Mouse (Mus musculus): ENCODE measurements at regions not wholly inside any gene's neighbourhood (a gene's known extent, or its start where the extent isn't known, plus 50 kb on each side); places are given as distances from the start of the nearest gene placed in this dataset.

- ATAC-seq (ENCODE audit: insufficient read depth) (no peak), DNase-seq (ENCODE audit: low read depth in 3 of 3, low spot score in 3 of 3) (no peak)
- no peak overlapping the region for H3K4me3 ChIP-seq (ENCODE audit: insufficient read depth in 1 of 2, low read depth in 2 of 2, low read length in 2 of 2)
- no peaks in the 10 kb centered on the region for H3K9me3 ChIP-seq (ENCODE audit: control insufficient read depth, low read length)
- no peak overlapping the region for H3K9ac ChIP-seq (replicated peaks)
- no peak overlapping the region for H3K4me2 ChIP-seq (ENCODE audit: low read depth)
- 65% methylated on average over 9 of the region's 9 CpGs for WGBS (ENCODE audit: insufficient replicate concordance)
- H3K27ac ChIP-seq, result no peak overlapping the region
- H3K27me3 ChIP-seq (ENCODE audit: control insufficient read depth, insufficient read depth, low read length), result no peaks in the 10 kb centered on the region
- H3K36me3 ChIP-seq (replicated peaks; ENCODE audit: control insufficient read depth, insufficient read depth, low read depth), result no peaks in the 10 kb centered on the region
- TF ChIP-seq CTCF (IDR thresholded peaks at IDR 0.05; ENCODE audit: low read depth), result no peak
- no peak for TF ChIP-seq EP300 (IDR thresholded peaks at IDR 0.05; ENCODE audit: low read depth)
- no peaks in the 10 kb centered on the region for H3K4me1 ChIP-seq (replicated peaks; ENCODE audit: control insufficient read depth in 2 of 2, insufficient read depth in 2 of 2, low read length in 1 of 2)
Measured at GRCm38 (mm10) chr16:97282943-97283342, 73.6 kb upstream of the Bace2 start.

GRCm38 (mm10) chr16:97285886-97286447 lies 70.6 kb upstream of the Bace2 start:
- no peak for TF ChIP-seq CTCF (IDR thresholded peaks at IDR 0.05; ENCODE audit: low read depth)
- no peak for TF ChIP-seq EP300 (IDR thresholded peaks at IDR 0.05; ENCODE audit: low read depth)
- H3K9me3 ChIP-seq (ENCODE audit: control insufficient read depth, low read length), result no peaks in the 10 kb centered on the region
- no peak overlapping the region for H3K27ac ChIP-seq
- ATAC-seq (ENCODE audit: insufficient read depth) (no peak), DNase-seq (ENCODE audit: low read depth in 3 of 3, low spot score in 3 of 3) (no peak)
- H3K4me1 ChIP-seq (replicated peaks; ENCODE audit: control insufficient read depth in 2 of 2, insufficient read depth in 2 of 2, low read length in 1 of 2), result no peaks in the 10 kb centered on the region; a peak in 1 of 4 replicates
- WGBS (ENCODE audit: insufficient replicate concordance), result 56% methylated on average over 8 of the region's 8 CpGs
- no peaks in the 10 kb centered on the region for H3K36me3 ChIP-seq (replicated peaks; ENCODE audit: control insufficient read depth, insufficient read depth, low read depth)
- no peaks in the 10 kb centered on the region for H3K27me3 ChIP-seq (ENCODE audit: control insufficient read depth, insufficient read depth, low read length)
- H3K9ac ChIP-seq (replicated peaks), result no peak overlapping the region
- no peak overlapping the region for H3K4me2 ChIP-seq (ENCODE audit: low read depth)
- H3K4me3 ChIP-seq (ENCODE audit: insufficient read depth in 1 of 2, low read depth in 2 of 2, low read length in 2 of 2), result no peak overlapping the region

- Histone ChIP-seq H3K4me3 (ENCODE audit: insufficient read depth in 1 of 2, low read depth in 2 of 2, low read length in 2 of 2) (no peak overlapping the region), H3K27me3 (ENCODE audit: control insufficient read depth, insufficient read depth, low read length) (no peaks in the 10 kb centered on the region), H3K9me3 (ENCODE audit: control insufficient read depth, low read length) (no peaks in the 10 kb centered on the region), H3K36me3 (replicated peaks; ENCODE audit: control insufficient read depth, insufficient read depth, low read depth) (no peaks in the 10 kb centered on the region), H3K27ac (no peak overlapping the region), H3K4me1 (replicated peaks; ENCODE audit: control insufficient read depth in 2 of 2, insufficient read depth in 2 of 2, low read length in 1 of 2) (no peaks in the 10 kb centered on the region; a peak in 1 of 4 replicates), H3K4me2 (ENCODE audit: low read depth) (no peak overlapping the region), H3K9ac (replicated peaks) (no peak overlapping the region)
- no peak for ATAC-seq (ENCODE audit: insufficient read depth)
- DNase-seq (ENCODE audit: low read depth in 3 of 3, low spot score in 3 of 3), result no peak
- no peak for TF ChIP-seq CTCF (IDR thresholded peaks at IDR 0.05; ENCODE audit: low read depth)
- no peak for TF ChIP-seq EP300 (IDR thresholded peaks at IDR 0.05; ENCODE audit: low read depth)
- 46% methylated on average over 3 of the region's 3 CpGs for WGBS (ENCODE audit: insufficient replicate concordance)
Measured at GRCm38 (mm10) chr16:97286717-97287116, 69.8 kb upstream of the Bace2 start.

DNA sequence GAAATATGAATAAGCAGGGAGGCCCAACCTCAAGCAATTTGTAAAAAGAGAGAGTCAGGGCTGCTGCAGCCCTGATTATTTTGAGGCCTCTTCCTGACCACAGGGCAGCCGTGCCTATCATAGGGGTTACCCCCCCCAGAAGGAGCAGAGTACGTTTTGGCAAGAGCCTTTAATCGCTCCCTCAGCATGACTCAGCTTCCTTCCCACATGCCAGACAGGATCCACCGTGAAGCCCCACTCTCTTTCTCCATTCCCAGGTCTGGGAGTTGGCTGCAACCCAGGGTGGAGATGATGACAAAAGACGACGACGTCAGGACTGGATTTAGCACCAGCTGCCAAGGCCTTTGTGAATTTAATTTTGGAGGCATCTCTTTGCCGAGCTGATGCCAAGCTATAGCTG lies 67.9 kb upstream of the Bace2 start:
- DNase-seq (ENCODE audit: low read depth in 3 of 3, low spot score in 3 of 3) (no peak), ATAC-seq (ENCODE audit: insufficient read depth) (peak; percentile 23; the same call in 1 of the 2 replicates)
- Histone ChIP-seq H3K4me2 (ENCODE audit: low read depth) (no peak overlapping the region), H3K27ac (no peak overlapping the region), H3K4me3 (ENCODE audit: insufficient read depth in 1 of 2, low read depth in 2 of 2, low read length in 2 of 2) (no peak overlapping the region), H3K4me1 (replicated peaks; ENCODE audit: control insufficient read depth in 2 of 2, insufficient read depth in 2 of 2, low read length in 1 of 2) (peaks cover 0 to 2% of the 10 kb centered on the region in 2 experiments; a peak in 1 of 4 replicates), H3K36me3 (replicated peaks; ENCODE audit: control insufficient read depth, insufficient read depth, low read depth) (no peaks in the 10 kb centered on the region), H3K9ac (replicated peaks) (no peak overlapping the region), H3K9me3 (ENCODE audit: control insufficient read depth, low read length) (no peaks in the 10 kb centered on the region), H3K27me3 (ENCODE audit: control insufficient read depth, insufficient read depth, low read length) (no peaks in the 10 kb centered on the region)
- TF ChIP-seq CTCF (IDR thresholded peaks at IDR 0.05; ENCODE audit: low read depth) (no peak), EP300 (IDR thresholded peaks at IDR 0.05; ENCODE audit: low read depth) (no peak)
- WGBS (ENCODE audit: insufficient replicate concordance), result 12% methylated on average over 8 of the region's 8 CpGs

- ATAC-seq (ENCODE audit: insufficient read depth) (no peak), DNase-seq (ENCODE audit: low read depth in 3 of 3, low spot score in 3 of 3) (no peak)
- H3K27ac ChIP-seq, result no peak overlapping the region
- peaks cover 0 to 2% of the 10 kb centered on the region in 2 experiments; a peak in 1 of 4 replicates for H3K4me1 ChIP-seq (replicated peaks; ENCODE audit: control insufficient read depth in 2 of 2, insufficient read depth in 2 of 2, low read length in 1 of 2)
- no peaks in the 10 kb centered on the region for H3K9me3 ChIP-seq (ENCODE audit: control insufficient read depth, low read length)
- TF ChIP-seq CTCF (IDR thresholded peaks at IDR 0.05; ENCODE audit: low read depth) (no peak), EP300 (IDR thresholded peaks at IDR 0.05; ENCODE audit: low read depth) (no peak)
- no peak overlapping the region for H3K4me2 ChIP-seq (ENCODE audit: low read depth)
- 20% methylated on average over 11 of the region's 11 CpGs for WGBS (ENCODE audit: insufficient replicate concordance)
- no peaks in the 10 kb centered on the region for H3K27me3 ChIP-seq (ENCODE audit: control insufficient read depth, insufficient read depth, low read length)
- H3K36me3 ChIP-seq (replicated peaks; ENCODE audit: control insufficient read depth, insufficient read depth, low read depth), result no peaks in the 10 kb centered on the region
- H3K4me3 ChIP-seq (ENCODE audit: insufficient read depth in 1 of 2, low read depth in 2 of 2, low read length in 2 of 2), result no peak overlapping the region
- no peak overlapping the region for H3K9ac ChIP-seq (replicated peaks)
Measured at GRCm38 (mm10) chr16:97292484-97293048, 64.0 kb upstream of the Bace2 start.
